Mouse (Mus musculus) liver, embryonic 12.5 days (tissue): Measurements from ENCODE around the gene Adora2b. TPM values are rescaled to one million over a fixed set of nuclear protein-coding genes. Genes with fewer than 3 reads are reported as not detected.
A peak's percentile ranks its signal among the peaks of the same experiment; 100 is the strongest.

Source experiments
- ATAC-seq: fragments of 200-750 bp; cut with Nextera tagmentation; 2 replicates; pipeline ENCODE4 v1.8.0; 2017; ENCODE audit warnings: moderate number of reproducible peaks, mild to moderate bottlenecking, moderate library complexity
- H3K27ac ChIP-seq: fragments of 300-500 bp; sonication (generic); 2 replicates; pipeline ENCODE4 v1.5.1; 2016; ENCODE audit warnings: mild to moderate bottlenecking
- H3K27me3 ChIP-seq: fragments of 300-500 bp; sonication (generic); replicated peaks from 2 replicates; pipeline ENCODE4 v1.6.1; 2016; ENCODE audit warnings: mild to moderate bottlenecking, moderate library complexity
- H3K36me3 ChIP-seq: fragments of 300-500 bp; sonication (generic); 2 replicates; pipeline ENCODE4 v1.6.1; 2016; ENCODE audit warnings: mild to moderate bottlenecking, moderate library complexity
- H3K4me1 ChIP-seq: fragments of 300-500 bp; sonication (generic); 2 replicates; pipeline ENCODE4 v1.6.1; 2016
- H3K4me2 ChIP-seq: fragments of 300-500 bp; sonication (generic); 2 replicates; pipeline ENCODE4 v1.6.1; 2016; ENCODE audit warnings: mild to moderate bottlenecking, moderate library complexity
- H3K4me3 ChIP-seq: fragments of 300-500 bp; sonication (generic); 2 replicates; pipeline ENCODE4 v1.5.1; 2016; ENCODE audit warnings: mild to moderate bottlenecking, moderate library complexity
- H3K9ac ChIP-seq: fragments of 300-500 bp; sonication (generic); 2 replicates; pipeline ENCODE4 v1.6.1; 2016; ENCODE audit warnings: mild to moderate bottlenecking, moderate library complexity
- H3K9me3 ChIP-seq: fragments of 300-500 bp; sonication (generic); replicated peaks from 2 replicates; pipeline ENCODE4 v1.6.1; 2016; ENCODE audit warnings: mild to moderate bottlenecking, moderate library complexity
- WGBS: fragments of 180-500 bp; shearing (Covaris S2); methylation state at CpG from one replicate; pipeline ENCODE4 v1.1.7; 2016; ENCODE audit not compliant: insufficient replicate concordance; 5-methylcytosine and 5-hydroxymethylcytosine counted together
- polyA plus RNA-seq: library from polyadenylated mRNA; unstranded; fragments of >200 nt; fragmentation: Nextera tagmentation; extraction: Ambion mirVana; gene quantifications from 2 replicates; pipeline ENCODE4 v1.2.1, GENCODE M21; 2016

Adora2b gene
- 0.39 and 0.41 TPM in 2 replicates for polyA plus RNA-seq

- Histone ChIP-seq H3K4me3 (peak within 1 kb of the TSS; percentile 65), H3K4me2 (peak within 1 kb of the TSS; percentile 99), H3K9ac (peak within 1 kb of the TSS; percentile 40), H3K4me1 (peaks cover 29% of the 10 kb centered on the region), H3K27ac (no peak within 1 kb of the TSS), H3K27me3 (peaks cover 77% of the 10 kb centered on the region), H3K36me3 (no peaks in the 10 kb centered on the region), H3K9me3 (0 out of 2 replicates have a peak, but pooled peaks cover 4% of the 10 kb centered on the region)
- peak; percentile 84 for ATAC-seq
- under 1% methylated on average over 69 of the region's 69 CpGs for WGBS
Observed at GRCm38 (mm10) chr11:62248401-62249244, at the start of gene Adora2b. Gene Adora2b, plus strand, starts transcription at chr11:62248984.

- H3K27me3 ChIP-seq, result no peaks in the 10 kb centered on the region
- no peak for ATAC-seq
- no peak overlapping the region for H3K9ac ChIP-seq
- no peak overlapping the region for H3K4me2 ChIP-seq
- no peak overlapping the region for H3K27ac ChIP-seq
- WGBS, result 67% methylated on average over 5 of the region's 5 CpGs
- no peak overlapping the region for H3K4me3 ChIP-seq
- no peaks in the 10 kb centered on the region for H3K9me3 ChIP-seq
- no peaks in the 10 kb centered on the region for H3K4me1 ChIP-seq
- peaks cover 6% of the 10 kb centered on the region; the same call in 1 of the 2 replicates for H3K36me3 ChIP-seq
Observed at GRCm38 (mm10) chr11:62200901-62201512, 47.8 kb upstream of the Adora2b start.

- H3K4me3 ChIP-seq, result no peak overlapping the region
- no peaks in the 10 kb centered on the region for H3K9me3 ChIP-seq
- peaks cover 18% of the 10 kb centered on the region for H3K36me3 ChIP-seq
- no peaks in the 10 kb centered on the region for H3K27me3 ChIP-seq
- no peak overlapping the region for H3K27ac ChIP-seq
- ATAC-seq, result no peak
- no peak overlapping the region for H3K4me2 ChIP-seq
- WGBS, result 64% methylated on average over 1 of the region's 1 CpGs
- H3K4me1 ChIP-seq, result 0 out of 2 replicates have a peak, but pooled peaks cover 6% of the 10 kb centered on the region
- H3K9ac ChIP-seq, result no peak overlapping the region
Observed at GRCm38 (mm10) chr11:62202645-62203044, 46.1 kb upstream of the Adora2b start.

- H3K27ac ChIP-seq, result no peak overlapping the region
- WGBS, result 89% methylated on average over 2 of the region's 2 CpGs
Observed at GRCm38 (mm10) chr11:62209111-62209510, 39.7 kb upstream of the Adora2b start.

GRCm38 (mm10) chr11:62209891-62210290 lies 38.9 kb upstream of the Adora2b start:
- Histone ChIP-seq H3K9me3 (no peaks in the 10 kb centered on the region), H3K4me2 (no peak overlapping the region), H3K4me1 (0 out of 2 replicates have a peak, but pooled peaks cover 6% of the 10 kb centered on the region), H3K27me3 (no peaks in the 10 kb centered on the region), H3K4me3 (no peak overlapping the region), H3K36me3 (peaks cover 31% of the 10 kb centered on the region), H3K27ac (no peak overlapping the region), H3K9ac (no peak overlapping the region)
- ATAC-seq, result no peak
- 74% methylated on average over 4 of the region's 4 CpGs for WGBS

More at GRCm38 (mm10) chr11:62209111-62209510, 39.7 kb upstream of the Adora2b start:
- no peak for ATAC-seq
- H3K4me3 ChIP-seq, result no peak overlapping the region
- H3K4me2 ChIP-seq, result no peak overlapping the region
- H3K36me3 ChIP-seq, result peaks cover 31% of the 10 kb centered on the region
- H3K4me1 ChIP-seq, result 0 out of 2 replicates have a peak, but pooled peaks cover 6% of the 10 kb centered on the region
- H3K9me3 ChIP-seq, result no peaks in the 10 kb centered on the region
- H3K9ac ChIP-seq, result no peak overlapping the region
- H3K27me3 ChIP-seq, result no peaks in the 10 kb centered on the region

GRCm38 (mm10) chr11:62213384-62213989 lies 35.3 kb upstream of the Adora2b start:
- Histone ChIP-seq H3K9me3 (no peaks in the 10 kb centered on the region), H3K27me3 (no peaks in the 10 kb centered on the region), H3K4me2 (no peak overlapping the region), H3K4me3 (no peak overlapping the region), H3K9ac (no peak overlapping the region), H3K36me3 (peaks cover 6% of the 10 kb centered on the region; the same call in 1 of the 2 replicates), H3K4me1 (no peaks in the 10 kb centered on the region; the same call in 1 of the 2 replicates), H3K27ac (no peak overlapping the region)
- 79% methylated on average over 12 of the region's 12 CpGs for WGBS
- ATAC-seq, result no peak

- Histone ChIP-seq H3K9me3 (no peaks in the 10 kb centered on the region), H3K27ac (no peak overlapping the region), H3K36me3 (peaks cover 18% of the 10 kb centered on the region), H3K4me1 (no peaks in the 10 kb centered on the region; the same call in 1 of the 2 replicates), H3K4me2 (no peak overlapping the region), H3K9ac (no peak overlapping the region), H3K27me3 (no peaks in the 10 kb centered on the region), H3K4me3 (no peak overlapping the region)
- no peak for ATAC-seq
- WGBS, result 63% methylated on average over 2 of the region's 2 CpGs
Observed at GRCm38 (mm10) chr11:62215107-62215506, 33.7 kb upstream of the Adora2b start.

- ATAC-seq, result no peak
- Histone ChIP-seq H3K4me1 (peaks cover 5% of the 10 kb centered on the region; the same call in 1 of the 2 replicates), H3K4me2 (no peak overlapping the region), H3K4me3 (no peak overlapping the region), H3K9ac (no peak overlapping the region), H3K27ac (no peak overlapping the region), H3K9me3 (no peaks in the 10 kb centered on the region), H3K27me3 (no peaks in the 10 kb centered on the region), H3K36me3 (peaks cover 23% of the 10 kb centered on the region)
- WGBS, result 81% methylated on average over 6 of the region's 6 CpGs
Observed at GRCm38 (mm10) chr11:62217751-62218150, 31.0 kb upstream of the Adora2b start.

- Histone ChIP-seq H3K9me3 (no peaks in the 10 kb centered on the region), H3K9ac (no peak overlapping the region), H3K4me3 (no peak overlapping the region), H3K27ac (no peak overlapping the region), H3K27me3 (no peaks in the 10 kb centered on the region), H3K36me3 (peaks cover 22% of the 10 kb centered on the region), H3K4me2 (no peak overlapping the region), H3K4me1 (peaks cover 5% of the 10 kb centered on the region; the same call in 1 of the 2 replicates)
- 64% methylated on average over 7 of the region's 7 CpGs for WGBS
- ATAC-seq, result no peak
Observed at GRCm38 (mm10) chr11:62220756-62221510, 27.9 kb upstream of the Adora2b start.

- Histone ChIP-seq H3K4me1 (0 out of 2 replicates have a peak, but pooled peaks cover 5% of the 10 kb centered on the region), H3K36me3 (peaks cover 22% of the 10 kb centered on the region), H3K4me3 (no peak overlapping the region), H3K9ac (no peak overlapping the region), H3K27me3 (no peaks in the 10 kb centered on the region), H3K4me2 (no peak overlapping the region), H3K9me3 (no peaks in the 10 kb centered on the region), H3K27ac (no peak overlapping the region)
- ATAC-seq, result no peak
- WGBS, result 62% methylated on average over 5 of the region's 5 CpGs
Observed at GRCm38 (mm10) chr11:62223416-62223815, 25.4 kb upstream of the Adora2b start.

- Histone ChIP-seq H3K9me3 (no peaks in the 10 kb centered on the region), H3K4me2 (no peak overlapping the region), H3K9ac (no peak overlapping the region), H3K4me1 (0 out of 2 replicates have a peak, but pooled peaks cover 5% of the 10 kb centered on the region), H3K27me3 (no peaks in the 10 kb centered on the region), H3K36me3 (peaks cover 21% of the 10 kb centered on the region), H3K27ac (no peak overlapping the region), H3K4me3 (no peak overlapping the region)
- 69% methylated on average over 7 of the region's 7 CpGs for WGBS
- ATAC-seq, result no peak
Observed at GRCm38 (mm10) chr11:62223962-62224361, 24.8 kb upstream of the Adora2b start.
